In genomic region chr1:136401281-136401680, GRCm38 (mm10) we compare ENCODE assay signal across 21 mouse cellular contexts. TPM values are rescaled to one million over a fixed set of nuclear protein-coding genes. Genes with fewer than 3 reads are reported as not detected.
A peak's percentile ranks its signal among the peaks of the same experiment; 100 is the strongest.
DNase-seq lines count a peak whose midpoint lies in the region; ATAC-seq and TF ChIP-seq lines count a peak whose summit lies in the region.
"Had no signal": no experiment of that assay in that cellular context is flagged by ENCODE, and none has a peak within 500 bp of the region (broad histone marks: within the 10 kb centered on the region; RNA-seq: fewer than 3 reads in every experiment).

No protein-coding gene starts in this region.

- no peak overlapping the region for H3K27ac ChIP-seq in hindbrain, postnatal 0 days
- H3K27ac ChIP-seq: forebrain, embryonic 13.5 days; heart, adult 2 months; hindbrain, embryonic 15.5 days; limb, embryonic 13.5 days; liver, embryonic 15.5 days; neural tube, embryonic 15.5 days; stomach, embryonic 15.5 days had no signal

- H3K4me2 ChIP-seq in hindbrain, postnatal 0 days (ENCODE audit: low read depth, low read length): no peak overlapping the region
- H3K4me2 ChIP-seq: forebrain, embryonic 13.5 days; hindbrain, embryonic 15.5 days; limb, embryonic 13.5 days; liver, embryonic 15.5 days; neural tube, embryonic 15.5 days; stomach, embryonic 15.5 days had no signal

- 0 out of 2 replicates have a peak, but pooled peaks cover 3% of the 10 kb centered on the region for H3K9me3 ChIP-seq in hindbrain, postnatal 0 days (ENCODE audit: low read length)
- H3K9me3 ChIP-seq: forebrain, embryonic 13.5 days; G1E; hindbrain, embryonic 15.5 days; liver, embryonic 15.5 days; neural tube, embryonic 15.5 days; stomach, embryonic 15.5 days had no signal

- no peak overlapping the region for H3K4me3 ChIP-seq in hindbrain, postnatal 0 days (ENCODE audit: low read length)
- H3K4me3 ChIP-seq: forebrain, embryonic 13.5 days; heart, adult 2 months; hindbrain, embryonic 15.5 days; limb, embryonic 13.5 days; liver, embryonic 15.5 days; neural tube, embryonic 15.5 days; stomach, embryonic 15.5 days had no signal

- TF ChIP-seq CTCF in hindbrain, postnatal 0 days (IDR thresholded peaks at IDR 0.05; ENCODE audit: low read depth): no peak

- H3K9ac ChIP-seq in hindbrain, postnatal 0 days (replicated peaks; ENCODE audit: low read length): no peak overlapping the region
- H3K9ac ChIP-seq: forebrain, embryonic 13.5 days; hindbrain, embryonic 15.5 days; limb, embryonic 13.5 days; liver, embryonic 15.5 days; neural tube, embryonic 15.5 days; stomach, embryonic 15.5 days had no signal

- H3K4me1 ChIP-seq in hindbrain, postnatal 0 days (ENCODE audit: insufficient read depth, low read length): no peaks in the 10 kb centered on the region
- H3K4me1 ChIP-seq: forebrain, embryonic 13.5 days; hindbrain, embryonic 15.5 days; limb, embryonic 13.5 days; liver, embryonic 15.5 days; neural tube, embryonic 15.5 days; stomach, embryonic 15.5 days had no signal

- peak; percentile 15 to 33 for DNase-seq in layer of hippocampus, adult 8-10 months (ENCODE audit: low spot score in 2 of 2)
- DNase-seq in layer of hippocampus, postnatal 25 days (ENCODE audit: extremely low spot score in 1 of 2, low spot score in 1 of 2): no peak
- DNase-seq in Muller cell, postnatal 12 days (ENCODE audit: inconsistent ontology term): peak; percentile 39
- peak; percentile 59 to 65 for DNase-seq in left cerebral cortex, adult 9 months (ENCODE audit: low spot score in 2 of 2)
- DNase-seq in right cerebral cortex, postnatal 25 days: peak; percentile 61
- DNase-seq in hindbrain, postnatal 0 days (ENCODE audit: low spot score): no peak
- DNase-seq: adrenal gland, adult 8-10 months; cerebellum, adult 9-10 months; embryo, embryonic 11 days; heart, adult 2 months; kidney, adult 2 months; kidney, postnatal 36 days; lung, postnatal 14 days had no signal

- no peaks in the 10 kb centered on the region for H3K36me3 ChIP-seq in hindbrain, postnatal 0 days (ENCODE audit: insufficient read depth, low read length)
- H3K36me3 ChIP-seq: G1E; hindbrain, embryonic 15.5 days; limb, embryonic 13.5 days; liver, embryonic 15.5 days; neural tube, embryonic 15.5 days; stomach, embryonic 15.5 days had no signal

- no peaks in the 10 kb centered on the region for H3K27me3 ChIP-seq in hindbrain, postnatal 0 days (ENCODE audit: insufficient read depth, low read length)
- H3K27me3 ChIP-seq: forebrain, embryonic 13.5 days; hindbrain, embryonic 15.5 days; limb, embryonic 13.5 days; neural tube, embryonic 15.5 days; stomach, embryonic 15.5 days had no signal

- ATAC-seq in hindbrain, postnatal 0 days: no peak
- no peak for ATAC-seq in inflammation-experienced regulatory T-cells, adult 6 months
- ATAC-seq: forebrain, embryonic 13.5 days had no signal

- 69% methylated on average over 8 of the region's 8 CpGs for WGBS in hindbrain, postnatal 0 days

RNA-seq across cellular contexts. Expression of gene Ddx59, which starts 13.8 kb away (rescaled TPM):
- 10 to 100 TPM in 3 of 4 experiments, 1 to 10 TPM in 1; 9.6 to 11.8 (median 11.1) TPM for total RNA-seq in layer of hippocampus, adult 8-10 months (2022)
- total RNA-seq in layer of hippocampus, postnatal 25 days (2021): 10 to 100 TPM; 10.5 to 12.0 TPM
- total RNA-seq in hindbrain, postnatal 0 days (2014; rRNA removed): 15.0 and 18.3 TPM in 2 replicates
- polyA plus RNA-seq in hindbrain, postnatal 0 days (2015; fragmentation: Nextera tagmentation; extraction: Ambion mirVana): 15.8 and 16.8 TPM in 2 replicates
- 1 to 10 TPM; 4.6 to 8.1 (median 6.4) TPM for polyA plus RNA-seq in inflammation-experienced regulatory T-cells, adult 6 months (2017; shearing (Covaris generic))

RNA-seq across cellular contexts. Expression of gene Camsap2, which starts 55.4 kb away (rescaled TPM):
- 100 to 1,000 TPM; 123 to 147 (median 134) TPM for total RNA-seq in layer of hippocampus, adult 8-10 months (2022)
- 100 to 1,000 TPM; 132 to 142 TPM for total RNA-seq in layer of hippocampus, postnatal 25 days (2021)
- total RNA-seq in hindbrain, postnatal 0 days (2014; rRNA removed): 99.1 and 108 TPM in 2 replicates
- polyA plus RNA-seq in hindbrain, postnatal 0 days (2015; fragmentation: Nextera tagmentation; extraction: Ambion mirVana): 19.8 and 20.1 TPM in 2 replicates
- polyA plus RNA-seq in inflammation-experienced regulatory T-cells, adult 6 months (2017; shearing (Covaris generic)): 1 to 10 TPM; 2.2 to 6.3 (median 5.8) TPM

Comparison
In these comparisons a context has a peak if more than half of its experiments do, and no peak if none do; other contexts are left out.
1. DNase-seq: peak in layer of hippocampus, adult 8-10 months (2 of 2), Muller cell, postnatal 12 days (single experiment), left cerebral cortex, adult 9 months (2 of 2) and right cerebral cortex, postnatal 25 days (single experiment); none in layer of hippocampus, postnatal 25 days (0 of 2) and hindbrain, postnatal 0 days (single experiment).